Mouse (Mus musculus) lung, embryonic 14.5 days (tissue): ENCODE data around the gene Umad1. TPM values are rescaled to one million over a fixed set of nuclear protein-coding genes. Genes with fewer than 3 reads are reported as not detected.
"Not testable (repeated sequence)": the region's sequence is repeated elsewhere in the genome, so short reads cannot be mapped to it uniquely, and the experiment has no call there.

Experiments used
- ATAC-seq: fragments of 200-750 bp; cut with Nextera tagmentation; 2 replicates; pipeline ENCODE4 v1.8.0; 2017; ENCODE audit warnings: mild to moderate bottlenecking, moderate TSS enrichment, moderate library complexity; ENCODE audit not compliant: insufficient read depth
- DNase-seq: peaks from one replicate; pipeline ENCODE4 v3.0.0-alpha.2; 2015
- H3K27ac ChIP-seq: fragments of 300-500 bp; sonication (generic); 2 replicates; pipeline ENCODE4 v1.5.1; 2014; ENCODE audit warnings: low read depth, mild to moderate bottlenecking, moderate library complexity
- H3K27me3 ChIP-seq: fragments of 300-500 bp; sonication (generic); 2 replicates; pipeline ENCODE4 v1.6.1; 2014; ENCODE audit warnings: low read length, control low read depth; ENCODE audit not compliant: insufficient read depth
- H3K36me3 ChIP-seq: fragments of 300-500 bp; sonication (generic); 2 replicates; pipeline ENCODE4 v1.6.1; 2014; ENCODE audit warnings: control low read depth; ENCODE audit not compliant: insufficient read depth
- H3K4me1 ChIP-seq: fragments of 300-500 bp; sonication (generic); 2 replicates; pipeline ENCODE4 v1.6.1; 2014; ENCODE audit warnings: antibody characterized with exemption, control low read depth; ENCODE audit not compliant: insufficient read depth
- H3K4me2 ChIP-seq: fragments of 300-500 bp; sonication (generic); 2 replicates; pipeline ENCODE4 v1.6.1; 2014; ENCODE audit warnings: mild to moderate bottlenecking
- H3K4me3 ChIP-seq: fragments of 300-500 bp; sonication (generic); 2 replicates; pipeline ENCODE4 v1.5.1; 2014; ENCODE audit warnings: low read depth, low read length
- H3K9ac ChIP-seq: fragments of 300-500 bp; sonication (generic); 2 replicates; pipeline ENCODE4 v1.6.1; 2014
- H3K9me3 ChIP-seq: fragments of 300-500 bp; sonication (generic); 2 replicates; pipeline ENCODE4 v1.6.1; 2016; ENCODE audit warnings: low read depth, low read length, control low read depth
- CTCF ChIP-seq: IDR thresholded peaks from 2 replicates; pipeline ENCODE4 v1.5.1; 2016; ENCODE audit warnings: antibody characterized with exemption, low read depth
- WGBS: fragments of 180-500 bp; shearing (Covaris S2); extraction: QIAGEN DNeasy Blood & Tissue Kit; methylation state at CpG from one replicate; pipeline ENCODE4 v1.1.7; 2014; 5-methylcytosine and 5-hydroxymethylcytosine counted together
- polyA plus RNA-seq: library from polyadenylated mRNA; unstranded; fragments of >200 nt; fragmentation: Nextera tagmentation; extraction: Ambion mirVana; gene quantifications from 2 replicates; pipeline ENCODE4 v1.2.1, GENCODE M21; 2014

Gene Umad1
- polyA plus RNA-seq, 1 experiment from 2014 or later: 21.1 TPM

DNA sequence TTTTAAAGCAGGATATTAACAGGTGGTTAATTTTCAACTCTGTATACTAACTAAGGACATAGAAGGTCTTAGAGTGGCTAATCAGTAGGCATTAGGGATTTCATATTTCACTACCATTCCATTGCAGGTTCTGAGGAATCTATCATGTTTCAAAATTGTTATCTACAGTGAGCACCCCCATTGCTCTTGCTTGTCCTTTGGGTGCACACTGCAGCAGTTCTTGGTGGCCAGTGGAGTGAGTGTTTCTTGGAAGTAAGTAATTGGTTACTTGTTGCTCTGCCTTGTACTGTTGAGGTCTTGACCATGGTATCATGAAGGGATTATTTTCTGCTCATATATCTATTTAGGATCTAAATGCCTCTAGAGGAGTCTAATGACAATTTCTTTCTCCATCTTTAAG is 57.1 kb downstream of the Umad1 start:
- Histone ChIP-seq H3K4me2 (no peak overlapping the region), H3K27ac (no peak overlapping the region), H3K4me3 (no peak overlapping the region), H3K27me3 (no peaks in the 10 kb centered on the region), H3K9ac (no peak overlapping the region), H3K36me3 (no peaks in the 10 kb centered on the region), H3K4me1 (no peaks in the 10 kb centered on the region), H3K9me3 (no peaks in the 10 kb centered on the region)
- ATAC-seq: no peak
- TF ChIP-seq CTCF: no peak
- no peak for DNase-seq

GRCm38 (mm10) chr6:8319591-8319990 is 60.5 kb downstream of the Umad1 start:
- H3K27me3 ChIP-seq: no peaks in the 10 kb centered on the region
- DNase-seq (no peak), ATAC-seq (no peak)
- no peak overlapping the region for H3K4me3 ChIP-seq
- no peak overlapping the region for H3K4me2 ChIP-seq
- no peak overlapping the region for H3K27ac ChIP-seq
- H3K9me3 ChIP-seq: no peaks in the 10 kb centered on the region
- 95% methylated on average over 2 of the region's 2 CpGs for WGBS
- TF ChIP-seq CTCF: no peak
- no peaks in the 10 kb centered on the region for H3K36me3 ChIP-seq
- H3K4me1 ChIP-seq: no peaks in the 10 kb centered on the region
- H3K9ac ChIP-seq: no peak overlapping the region

DNA sequence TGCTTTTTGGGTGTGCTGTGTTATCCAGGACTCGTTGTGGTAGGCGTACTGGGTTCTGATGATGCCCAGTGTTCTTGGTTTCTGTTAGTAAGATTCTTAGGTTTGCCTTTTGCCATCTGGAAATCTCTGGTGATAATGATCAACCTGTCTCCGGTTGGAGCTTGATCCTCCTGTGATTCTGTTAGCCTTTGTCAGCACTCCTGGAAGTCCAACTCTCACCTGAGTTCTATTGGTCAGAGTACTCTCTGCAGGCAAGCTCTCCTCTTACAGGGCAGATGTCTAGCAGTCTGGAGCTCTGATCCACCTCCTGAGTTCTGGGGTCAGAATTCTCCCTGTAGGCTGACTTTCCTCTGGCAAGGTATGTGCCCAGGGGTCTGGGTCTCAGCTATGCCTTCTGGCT is 72.4 kb downstream of the Umad1 start:
- WGBS: 92% methylated on average over 3 of the region's 3 CpGs
- not testable (repeated sequence) for H3K4me3 ChIP-seq, H3K4me1 ChIP-seq, H3K27ac ChIP-seq, ATAC-seq, H3K9ac ChIP-seq, H3K9me3 ChIP-seq, H3K36me3 ChIP-seq, H3K4me2 ChIP-seq, DNase-seq, H3K27me3 ChIP-seq

DNA sequence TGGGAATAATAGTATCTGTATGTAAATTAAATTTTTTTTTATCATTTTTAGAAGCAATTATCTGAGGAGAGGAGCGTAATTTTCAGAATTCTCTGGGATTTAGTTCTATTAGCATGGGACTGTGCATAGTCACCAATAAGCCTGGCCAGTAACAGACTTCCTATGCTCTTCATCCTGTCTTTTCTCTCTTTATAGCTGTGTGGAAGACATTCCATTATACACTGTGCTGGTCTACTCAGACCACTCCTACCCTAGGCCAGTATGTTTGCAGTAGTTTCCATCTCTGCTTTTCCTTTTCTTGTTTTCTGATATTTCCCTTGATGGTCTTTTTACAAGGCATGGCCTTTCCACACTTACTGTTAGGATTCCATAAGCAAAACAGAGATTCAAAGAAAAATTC is 74.3 kb downstream of the Umad1 start:
- no peaks in the 10 kb centered on the region for H3K27me3 ChIP-seq
- H3K4me3 ChIP-seq: no peak overlapping the region
- TF ChIP-seq CTCF: no peak
- no peaks in the 10 kb centered on the region for H3K9me3 ChIP-seq
- no peak overlapping the region for H3K4me2 ChIP-seq
- WGBS: 94% methylated on average over 1 of the region's 1 CpGs
- DNase-seq: no peak
- ATAC-seq: no peak
- no peak overlapping the region for H3K27ac ChIP-seq
- no peaks in the 10 kb centered on the region for H3K36me3 ChIP-seq
- no peak overlapping the region for H3K9ac ChIP-seq
- no peaks in the 10 kb centered on the region for H3K4me1 ChIP-seq

GRCm38 (mm10) chr6:8336487-8337390 is 77.7 kb downstream of the Umad1 start:
- Histone ChIP-seq H3K27ac (no peak overlapping the region), H3K27me3 (no peaks in the 10 kb centered on the region), H3K36me3 (no peaks in the 10 kb centered on the region), H3K4me1 (no peaks in the 10 kb centered on the region), H3K9me3 (no peaks in the 10 kb centered on the region), H3K4me2 (no peak overlapping the region), H3K4me3 (no peak overlapping the region), H3K9ac (no peak overlapping the region)
- no peak for DNase-seq
- no peak for ATAC-seq
- no peak for TF ChIP-seq CTCF
- WGBS: 80% methylated on average over 9 of the region's 9 CpGs

DNA sequence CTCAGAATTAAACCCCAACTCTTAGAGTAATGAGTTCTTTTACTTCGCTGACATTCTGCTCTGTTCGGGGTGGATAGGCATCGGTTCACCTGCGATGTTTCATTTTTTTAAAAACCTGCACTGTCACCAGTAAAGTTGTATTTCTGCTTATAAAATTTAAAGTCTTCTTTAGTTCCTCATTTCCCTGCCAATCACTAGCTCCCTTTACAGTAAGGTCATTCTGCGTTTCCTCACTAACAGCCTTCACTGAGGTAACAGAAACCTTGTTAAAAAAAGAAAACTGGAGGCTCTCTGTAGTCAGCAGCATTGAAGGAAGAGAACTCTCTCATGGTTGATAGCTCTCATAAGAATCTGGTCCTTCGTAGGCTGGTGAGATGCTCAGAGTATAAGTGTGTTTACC is 80.4 kb downstream of the Umad1 start:
- no peak for DNase-seq
- H3K9ac ChIP-seq: no peak overlapping the region
- no peaks in the 10 kb centered on the region for H3K4me1 ChIP-seq
- ATAC-seq: no peak
- no peak overlapping the region for H3K4me2 ChIP-seq
- no peak for TF ChIP-seq CTCF
- H3K4me3 ChIP-seq: no peak overlapping the region
- H3K9me3 ChIP-seq: no peaks in the 10 kb centered on the region
- no peaks in the 10 kb centered on the region for H3K36me3 ChIP-seq
- no peaks in the 10 kb centered on the region for H3K27me3 ChIP-seq
- WGBS: 85% methylated on average over 6 of the region's 6 CpGs
- no peak overlapping the region for H3K27ac ChIP-seq

GRCm38 (mm10) chr6:8343271-8343670 is 84.2 kb downstream of the Umad1 start:
- no peak overlapping the region for H3K9ac ChIP-seq
- 77% methylated on average over 4 of the region's 4 CpGs for WGBS
- no peaks in the 10 kb centered on the region for H3K27me3 ChIP-seq
- no peak overlapping the region for H3K4me2 ChIP-seq
- no peak for DNase-seq
- H3K4me1 ChIP-seq: no peaks in the 10 kb centered on the region
- H3K4me3 ChIP-seq: no peak overlapping the region
- no peak for ATAC-seq
- H3K27ac ChIP-seq: no peak overlapping the region
- no peaks in the 10 kb centered on the region for H3K36me3 ChIP-seq
- TF ChIP-seq CTCF: no peak
- no peaks in the 10 kb centered on the region for H3K9me3 ChIP-seq
